Mouse (Mus musculus) small intestine, adult 2 months (tissue): ENCODE results near the gene Nme3.

ENCODE experiments used
- CTCF ChIP-seq: fragments of 200-500 bp; IDR thresholded peaks from 2 replicates; pipeline ENCODE4 v1.5.1; 2012; ENCODE audit warnings: low read depth, mild to moderate bottlenecking, control low read depth, inconsistent platforms, low read length, moderate library complexity, mixed read lengths; ENCODE audit not compliant: insufficient replicate concordance, insufficient read length; ENCODE audit errors: extremely low read depth
- POLR2A ChIP-seq: fragments of 200-500 bp; IDR thresholded peaks from 2 replicates; pipeline ENCODE4 v1.6.1; 2012; ENCODE audit warnings: low read depth, mild to moderate bottlenecking, control low read depth, inconsistent platforms, low read length, moderate library complexity

GRCm38 (mm10) chr17:24891321-24891720, 5.0 kb upstream of the Nme3 start:
- no peak for TF ChIP-seq CTCF
- TF ChIP-seq POLR2A: no peak
